Mouse (Mus musculus) MEL (cell line): ENCODE results near the gene Gla. TPM values are rescaled to one million over a fixed set of nuclear protein-coding genes. Genes with fewer than 3 reads are reported as not detected.
A peak's percentile ranks its signal among the peaks of the same experiment; 100 is the strongest.

ENCODE experiments used
- DNase-seq: peaks from one replicate; pipeline ENCODE4 v3.0.0; 2011; ENCODE audit warnings: low read depth, low spot score
- H3K27ac ChIP-seq: 2 replicates; pipeline ENCODE4 v1.5.1; 2012; ENCODE audit warnings: low read depth, mild to moderate bottlenecking, control low read depth, low read length, moderate library complexity; ENCODE audit not compliant: control insufficient read depth
- H3K27me3 ChIP-seq, 2 experiments: fragments of 150-350 bp in 1 of 2; sonication (generic) in 1 of 2; 2 replicates each; pipeline ENCODE4 v1.6.1; 2012; ENCODE audit warnings: low read length in 2 of 2, mild to moderate bottlenecking in 2 of 2, improper control_type of control experiment in 1 of 2, moderate library complexity in 1 of 2; ENCODE audit not compliant: insufficient read depth in 2 of 2, control insufficient read depth in 1 of 2
- H3K36me3 ChIP-seq, 2 experiments: 2 replicates each; pipeline ENCODE4 v1.6.1; 2012 to 2014; ENCODE audit warnings: low read length in 2 of 2, improper control_type of control experiment in 1 of 2, inconsistent platforms in 1 of 2, mild to moderate bottlenecking in 1 of 2; ENCODE audit not compliant: insufficient read depth in 2 of 2, control insufficient read depth in 1 of 2
- H3K4me1 ChIP-seq, 2 experiments: fragments of 150-350 bp in 1 of 2; sonication (generic) in 1 of 2; 2 replicates each; pipeline ENCODE4 v1.6.1; 2012; ENCODE audit warnings: low read length in 2 of 2, improper control_type of control experiment in 1 of 2, mild to moderate bottlenecking in 1 of 2; ENCODE audit not compliant: insufficient read depth in 2 of 2, control insufficient read depth in 1 of 2
- H3K4me3 ChIP-seq, 2 experiments: fragments of 150-350 bp in 1 of 2; sonication (generic) in 1 of 2; 2 replicates each; pipeline ENCODE4 v1.5.1; 2012; ENCODE audit warnings: low read depth in 2 of 2, low read length in 2 of 2, mild to moderate bottlenecking in 2 of 2, moderate library complexity in 2 of 2, control low read depth in 1 of 2, improper control_type of control experiment in 1 of 2; ENCODE audit not compliant: control insufficient read depth in 1 of 2, insufficient read depth in 1 of 2
- H3K79me2 ChIP-seq: 2 replicates; pipeline ENCODE4 v1.6.1; 2012; ENCODE audit warnings: mild to moderate bottlenecking, low read length, moderate library complexity; ENCODE audit not compliant: control insufficient read depth, poor library complexity, insufficient read depth
- H3K9ac ChIP-seq: 2 replicates; pipeline ENCODE4 v1.6.1; 2012; ENCODE audit warnings: low read depth, mild to moderate bottlenecking, control low read depth, low read length, moderate library complexity; ENCODE audit not compliant: control insufficient read depth, poor library complexity, severe bottlenecking
- H3K9me3 ChIP-seq: fragments of 150-350 bp; sonication (generic); replicated peaks from 2 replicates; pipeline ENCODE4 v1.6.1; 2012; ENCODE audit warnings: mild to moderate bottlenecking, low read length, improper control_type of control experiment, moderate library complexity; ENCODE audit not compliant: insufficient read depth
- CHD2 ChIP-seq: IDR thresholded peaks from 2 replicates; pipeline ENCODE4 v1.6.1; 2011; ENCODE audit warnings: low read length, improper control_type of control experiment
- CTCF ChIP-seq, 3 experiments: IDR thresholded peaks in 2 of 3; conservative IDR thresholded peaks in 1 of 3; 2 replicates each; pipeline ENCODE4 v1.5.1; 2011 to 2012; ENCODE audit warnings: low read length in 3 of 3, low read depth in 2 of 3, mild to moderate bottlenecking in 2 of 3, improper control_type of control experiment in 1 of 3, inconsistent platforms in 1 of 3, mixed read lengths in 1 of 3, moderate library complexity in 1 of 3; ENCODE audit not compliant: control insufficient read depth in 1 of 3, insufficient read depth in 1 of 3, poor library complexity in 1 of 3, severe bottlenecking in 1 of 3
- E2F4 ChIP-seq: IDR thresholded peaks from 2 replicates; pipeline ENCODE4 v1.6.1; 2011; ENCODE audit warnings: low read depth, low read length, improper control_type of control experiment, borderline replicate concordance
- ELF1 ChIP-seq: IDR thresholded peaks from 2 replicates; pipeline ENCODE4 v1.6.1; 2014; ENCODE audit warnings: low read depth, mild to moderate bottlenecking, inconsistent platforms, low read length, improper control_type of control experiment, moderate library complexity
- EP300 ChIP-seq, 2 experiments: IDR thresholded peaks; 2 replicates each; pipeline ENCODE4 v1.6.1; 2011; ENCODE audit warnings: improper control_type of control experiment in 2 of 2, low read length in 2 of 2, low read depth in 1 of 2, mild to moderate bottlenecking in 1 of 2
- GABPA ChIP-seq: IDR thresholded peaks from 2 replicates; pipeline ENCODE4 v1.6.1; 2012; ENCODE audit warnings: low read depth, mild to moderate bottlenecking, inconsistent platforms, low read length, improper control_type of control experiment, moderate library complexity
- JUND ChIP-seq: IDR thresholded peaks from 2 replicates; pipeline ENCODE4 v1.6.1; 2011; ENCODE audit warnings: low read depth, mild to moderate bottlenecking, improper control_type of control experiment, low read length
- KAT2A ChIP-seq: conservative IDR thresholded peaks from 2 replicates; pipeline ENCODE4 v1.6.1; 2012; ENCODE audit warnings: low read depth, low read length, improper control_type of control experiment, inconsistent platforms
- MAX ChIP-seq: IDR thresholded peaks from 2 replicates; pipeline ENCODE4 v1.6.1; 2011; ENCODE audit warnings: low read length, improper control_type of control experiment
- MEF2A ChIP-seq: IDR thresholded peaks from 2 replicates; pipeline ENCODE4 v1.6.1; 2014; ENCODE audit warnings: low read depth, mild to moderate bottlenecking, inconsistent platforms, low read length, improper control_type of control experiment; ENCODE audit not compliant: poor library complexity, insufficient replicate concordance, severe bottlenecking; ENCODE audit errors: extremely low read depth
- MYC ChIP-seq: IDR thresholded peaks from 2 replicates; pipeline ENCODE4 v1.6.1; 2011; ENCODE audit warnings: low read depth, mild to moderate bottlenecking, low read length, improper control_type of control experiment, moderate library complexity
- NELFE ChIP-seq: IDR thresholded peaks from 2 replicates; pipeline ENCODE4 v1.6.1; 2011; ENCODE audit warnings: low read depth, low read length, improper control_type of control experiment
- POLR2AphosphoS2 ChIP-seq: IDR thresholded peaks from 2 replicates; pipeline ENCODE4 v1.6.1; 2011; ENCODE audit warnings: low read length, improper control_type of control experiment
- POLR2AphosphoS5 ChIP-seq: IDR thresholded peaks from 2 replicates; pipeline ENCODE4 v1.6.1; 2012; ENCODE audit warnings: low read depth, borderline replicate concordance, mild to moderate bottlenecking, inconsistent platforms, low read length, moderate library complexity, mixed read lengths
- RAD21 ChIP-seq: IDR thresholded peaks from 2 replicates; pipeline ENCODE4 v1.6.1; 2011; ENCODE audit warnings: mild to moderate bottlenecking, low read depth, low read length, improper control_type of control experiment
- RCOR1 ChIP-seq: IDR thresholded peaks from 2 replicates; pipeline ENCODE4 v1.6.1; 2012; ENCODE audit warnings: low read depth, mild to moderate bottlenecking, inconsistent platforms, low read length, improper control_type of control experiment
- SIN3A ChIP-seq: IDR thresholded peaks from 2 replicates; pipeline ENCODE4 v1.6.1; 2012; ENCODE audit warnings: low read length, improper control_type of control experiment, inconsistent platforms
- SMC3 ChIP-seq: IDR thresholded peaks from 2 replicates; pipeline ENCODE4 v1.6.1; 2011; ENCODE audit warnings: low read depth, low read length, improper control_type of control experiment
- TBP ChIP-seq: IDR thresholded peaks from 2 replicates; pipeline ENCODE4 v1.8.0; 2011; ENCODE audit warnings: low read depth, low read length, improper control_type of control experiment
- TCF12 ChIP-seq: IDR thresholded peaks from 2 replicates; pipeline ENCODE4 v1.6.1; 2014; ENCODE audit warnings: low read depth, mild to moderate bottlenecking, inconsistent platforms, low read length, improper control_type of control experiment, moderate library complexity
- UBTF ChIP-seq: IDR thresholded peaks from 2 replicates; pipeline ENCODE4 v1.6.1; 2012; ENCODE audit warnings: low read depth, mild to moderate bottlenecking, inconsistent platforms, low read length, improper control_type of control experiment, moderate library complexity, borderline replicate concordance; ENCODE audit not compliant: insufficient read depth
- USF1 ChIP-seq: IDR thresholded peaks from 2 replicates; pipeline ENCODE4 v1.6.1; 2014; ENCODE audit warnings: low read depth, mild to moderate bottlenecking, inconsistent platforms, low read length, improper control_type of control experiment, moderate library complexity
- USF2 ChIP-seq, 2 experiments: IDR thresholded peaks; 2 replicates each; pipeline ENCODE4 v1.6.1; 2011 to 2012; ENCODE audit warnings: improper control_type of control experiment in 2 of 2, low read length in 2 of 2, borderline replicate concordance in 1 of 2, inconsistent platforms in 1 of 2, low read depth in 1 of 2, mild to moderate bottlenecking in 1 of 2; ENCODE audit not compliant: insufficient read depth in 1 of 2
- ZC3H11A ChIP-seq: IDR thresholded peaks from 2 replicates; pipeline ENCODE4 v1.6.1; 2012; ENCODE audit warnings: low read depth, mild to moderate bottlenecking, inconsistent platforms, low read length, improper control_type of control experiment
- polyA plus RNA-seq, 2 experiments: library from polyadenylated mRNA; stranded (reverse) in 1 of 2; unstranded in 1 of 2; fragments of >175 nt in 1 of 2; fragments of >200 nt in 1 of 2; gene quantifications; 2 replicates each; pipeline versions ENCODE4 v1.2.1 to v1.2.4; 2012; ENCODE audit warnings: low replicate concordance in 2 of 2, low read depth in 1 of 2; ENCODE audit not compliant: insufficient read length in 2 of 2, insufficient read depth in 1 of 2, missing spikeins in 1 of 2
- total RNA-seq: library from RNA; depleted of rRNA; stranded (reverse); fragments of 300-350 nt; gene quantifications from 2 replicates; pipeline ENCODE4 v1.2.3, GENCODE M21; 2012

The Gla gene
- total and polyA plus RNA-seq, 3 experiments, result 10.2 to 17.0 TPM; not detected in 1

- TF ChIP-seq ZC3H11A (no peak), USF2 (IDR thresholded peaks at IDR 0.05; ENCODE audit: borderline replicate concordance in 1 of 2, insufficient read depth in 1 of 2, low read depth in 1 of 2, low read length in 2 of 2) (peak in 1 of 2 experiments; percentile 55; a peak in 1 of 4 replicates), MYC (peak; percentile 97), POLR2AphosphoS2 (peak; percentile 99), CHD2 (no peak), TBP (peak; percentile 43; the same call in 1 of the 2 replicates), GABPA (no peak), CTCF (IDR thresholded peaks at IDR 0.05 in 2 of 3, conservative IDR thresholded peaks at IDR 0.05 in 1 of 3; ENCODE audit: control insufficient read depth in 1 of 3, insufficient read depth in 1 of 3, low read depth in 2 of 3, low read length in 3 of 3, poor library complexity in 1 of 3, severe bottlenecking in 1 of 3) (no peak), RCOR1 (no peak), POLR2AphosphoS5 (no peak), SMC3 (no peak), NELFE (peak; percentile 91), TCF12 (no peak), KAT2A (no peak), UBTF (no peak), ELF1 (peak; percentile 28; the same call in 1 of the 2 replicates), EP300 (IDR thresholded peaks at IDR 0.05; ENCODE audit: low read depth in 1 of 2, low read length in 2 of 2) (no peak), E2F4 (peak; percentile 90; the same call in 1 of the 2 replicates), RAD21 (no peak)
Measured at GRCm38 (mm10) chrX:134541145-134541954, 59.6 kb downstream of the Gla start, which contains the start of gene Timm8a1 (continued).

- Histone ChIP-seq H3K4me3 (peak overlapping the region; percentile 92 to 97), H3K27ac (peak overlapping the region; percentile 91), H3K9ac (peak overlapping the region; percentile 99), H3K27me3 (no peaks in the 10 kb centered on the region), H3K4me1 (peaks cover 3 to 9% of the 10 kb centered on the region in 2 experiments; a peak in 3 of 4 replicates), H3K79me2 (peaks cover 30% of the 10 kb centered on the region), H3K9me3 (no peaks in the 10 kb centered on the region), H3K36me3 (peaks cover 34 to 40% of the 10 kb centered on the region in 2 experiments)
- DNase-seq, result peak; percentile 78
- TF ChIP-seq POLR2AphosphoS5 (no peak), CTCF (IDR thresholded peaks at IDR 0.05 in 2 of 3, conservative IDR thresholded peaks at IDR 0.05 in 1 of 3; ENCODE audit: control insufficient read depth in 1 of 3, insufficient read depth in 1 of 3, low read depth in 2 of 3, low read length in 3 of 3, poor library complexity in 1 of 3, severe bottlenecking in 1 of 3) (peak in 1 of 3 experiments; percentile 39; a peak in 2 of 6 replicates), TCF12 (no peak), SIN3A (peak; percentile 27), POLR2AphosphoS2 (0 out of 2 replicates have a peak, but pooled peaks have one; percentile 9), MEF2A (no peak), USF1 (no peak), MAX (no peak), JUND (peak; percentile 91; the same call in 1 of the 2 replicates)
Measured at GRCm38 (mm10) chrX:134540414-134541135, 60.4 kb downstream of the Gla start.
